Mouse (Mus musculus): ENCODE results near the gene Rnf17.

The Rnf17 gene

DNA sequence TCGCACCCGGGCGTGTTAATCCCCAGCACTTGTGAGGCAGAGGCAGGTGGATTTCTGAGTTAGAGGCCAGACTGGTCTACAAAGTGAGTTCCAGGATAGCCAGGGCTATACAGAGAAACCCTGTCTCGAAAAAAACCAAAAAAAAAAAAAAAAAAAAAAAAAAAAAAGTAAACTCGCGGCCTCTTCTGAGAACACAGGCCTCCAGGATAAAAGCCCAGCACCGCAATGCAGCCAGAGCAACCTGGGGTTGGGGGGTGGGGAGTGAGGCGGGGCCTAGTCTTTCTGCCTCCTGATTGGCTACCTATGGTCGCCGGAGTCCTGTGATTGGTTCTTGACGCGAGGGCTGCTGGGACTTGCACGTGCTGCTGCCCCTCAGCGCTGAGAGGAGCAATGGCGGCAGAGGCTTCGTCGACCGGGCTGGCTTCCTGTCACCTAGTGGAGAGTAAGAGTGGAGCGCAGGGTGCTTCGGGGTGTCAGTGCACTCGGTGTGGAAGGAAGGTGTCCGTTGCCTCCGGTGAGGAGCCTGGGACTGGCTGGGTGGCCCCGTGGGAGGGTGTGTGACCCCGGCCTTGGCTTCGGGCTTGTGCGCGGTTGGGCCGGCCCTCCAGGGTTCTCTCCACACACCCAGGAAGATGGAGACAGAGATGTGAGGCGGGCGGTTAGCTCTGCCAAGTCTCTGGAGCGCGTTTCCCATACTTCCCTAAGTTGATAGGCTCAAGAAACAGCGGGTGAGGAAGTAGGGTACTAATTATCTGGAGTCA lies at the start of gene Rnf17:
TSS of gene Rnf17 (plus strand) at position 271 of the 761 bp plus-strand sequence.
- no peak for DNase-seq

GRCm38 (mm10) chr14:56354803-56355202 lies 47.6 kb upstream of the Rnf17 start:
- no peak for DNase-seq

DNA sequence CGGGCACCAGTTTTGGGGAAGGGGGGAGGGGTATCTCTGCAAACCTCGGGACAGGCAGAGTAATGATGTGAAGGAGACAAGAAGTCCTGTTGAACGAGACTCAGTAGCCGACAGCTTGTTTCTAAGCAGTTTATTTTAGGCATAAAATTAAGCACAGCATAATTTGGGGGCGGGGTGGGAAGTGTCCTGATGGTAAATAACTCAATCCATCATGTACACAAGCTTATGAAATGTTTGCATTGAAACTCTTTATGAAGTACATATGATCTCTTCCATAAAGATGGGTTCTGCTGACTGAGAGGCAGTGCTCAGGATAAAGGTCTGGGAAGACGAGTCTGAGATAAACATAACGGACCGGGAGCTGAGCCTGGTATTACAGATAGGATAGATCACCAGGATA lies 47.0 kb upstream of the Rnf17 start:
- DNase-seq = no peak

GRCm38 (mm10) chr14:56356196-56356595 lies 46.2 kb upstream of the Rnf17 start:
- DNase-seq = no peak

- no peak for DNase-seq
Measured at GRCm38 (mm10) chr14:56358422-56358821, 44.0 kb upstream of the Rnf17 start.

- DNase-seq = no peak
Measured at GRCm38 (mm10) chr14:56359131-56359530, 43.2 kb upstream of the Rnf17 start.

DNA sequence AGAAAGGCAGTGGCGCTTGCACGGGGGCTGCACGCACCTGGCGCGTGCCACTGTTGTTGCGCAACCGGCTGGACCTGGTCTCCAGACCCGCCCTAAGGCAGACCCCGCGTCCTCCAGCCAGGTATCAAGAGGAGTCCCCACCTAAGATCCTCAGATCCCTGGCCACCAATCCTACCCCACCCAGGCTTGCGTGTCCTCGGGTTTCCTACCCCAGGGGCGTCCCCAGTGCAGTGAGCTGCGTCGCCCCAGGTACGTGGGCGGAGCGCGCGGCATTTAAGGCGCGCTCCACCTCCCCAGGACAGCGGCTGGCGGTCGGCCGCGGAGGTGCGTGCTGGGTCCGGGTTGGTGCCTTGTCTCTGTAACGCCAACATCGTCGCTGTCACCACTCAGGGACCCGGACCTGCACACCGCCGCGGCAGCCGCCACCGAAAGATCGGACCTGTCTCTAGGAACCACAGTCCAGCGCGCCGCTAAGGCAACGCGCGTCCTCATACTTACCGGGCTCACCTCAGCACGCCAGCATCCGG lies 37.6 kb upstream of the Rnf17 start, which contains the start of gene Atp12a:
TSS of gene Atp12a (plus strand) at position 358 of the 527 bp plus-strand sequence.
- DNase-seq = no peak

DNA sequence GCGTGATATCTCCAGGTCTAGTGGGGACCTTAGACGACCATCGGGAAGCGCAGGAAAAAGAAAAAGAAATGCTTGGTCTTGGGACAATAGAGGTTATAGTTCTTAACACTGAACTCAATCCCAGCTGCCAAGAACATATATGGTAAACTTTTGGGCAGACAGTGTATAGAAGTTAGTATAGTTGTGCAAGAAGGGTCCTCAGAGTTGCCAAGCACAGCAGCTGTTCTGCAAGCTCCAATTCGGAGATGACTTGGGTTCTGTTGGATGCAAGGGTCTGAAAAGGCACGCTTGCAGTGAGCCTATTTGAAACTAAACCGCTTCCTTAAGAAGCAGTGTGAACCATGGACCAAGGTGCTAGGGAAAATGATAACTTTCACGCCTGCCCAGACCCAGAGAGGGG lies 37.1 kb upstream of the Rnf17 start:
- no peak for DNase-seq

GRCm38 (mm10) chr14:56366712-56367111 lies 35.7 kb upstream of the Rnf17 start:
- DNase-seq = no peak

GRCm38 (mm10) chr14:56368834-56369233 lies 33.5 kb upstream of the Rnf17 start:
- DNase-seq = no peak

GRCm38 (mm10) chr14:56375731-56376130 lies 26.6 kb upstream of the Rnf17 start:
- peak; percentile 30 to 48 for DNase-seq

- DNase-seq = no peak
Measured at GRCm38 (mm10) chr14:56377745-56378144, 24.6 kb upstream of the Rnf17 start.

DNA sequence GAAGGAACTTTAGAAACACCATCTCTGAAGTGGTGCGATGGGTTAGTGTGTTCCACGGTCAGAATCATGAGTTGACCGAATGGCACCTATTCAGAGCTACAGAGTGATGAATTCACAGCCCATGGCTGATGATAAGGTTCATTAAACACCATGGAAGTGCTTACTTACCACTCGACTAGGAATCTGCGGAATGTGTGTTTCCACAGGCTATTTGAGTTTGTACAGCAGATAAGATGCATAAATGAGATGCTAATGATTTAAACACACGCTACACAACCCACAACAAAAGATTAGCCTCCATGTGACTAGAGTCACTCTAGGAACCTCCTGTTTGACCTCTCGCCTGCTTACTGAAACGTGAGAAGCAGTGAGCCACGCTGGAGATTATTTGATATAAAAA lies 23.0 kb upstream of the Rnf17 start:
- no peak for DNase-seq

DNA sequence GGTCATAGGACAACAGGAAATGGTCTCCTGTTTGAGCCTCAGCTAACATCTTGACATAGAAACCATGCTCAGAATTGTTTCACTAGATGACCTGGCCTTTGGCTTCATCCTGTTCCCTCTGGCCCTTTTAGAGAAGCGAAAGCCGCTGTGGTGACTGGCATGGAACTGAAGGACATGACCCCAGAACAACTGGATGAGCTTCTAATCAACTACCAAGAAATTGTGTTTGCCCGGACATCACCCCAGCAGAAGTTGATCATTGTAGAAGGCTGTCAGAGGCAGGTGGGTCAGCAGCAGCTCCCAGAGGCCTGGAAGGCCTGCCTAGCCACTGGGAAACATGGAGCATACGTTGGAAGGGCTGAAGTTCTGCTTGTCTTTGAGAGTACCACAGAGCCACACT lies 20.0 kb upstream of the Rnf17 start:
- no peak for DNase-seq

- DNase-seq = no peak
Measured at GRCm38 (mm10) chr14:56390247-56390646, 12.1 kb upstream of the Rnf17 start.

DNA sequence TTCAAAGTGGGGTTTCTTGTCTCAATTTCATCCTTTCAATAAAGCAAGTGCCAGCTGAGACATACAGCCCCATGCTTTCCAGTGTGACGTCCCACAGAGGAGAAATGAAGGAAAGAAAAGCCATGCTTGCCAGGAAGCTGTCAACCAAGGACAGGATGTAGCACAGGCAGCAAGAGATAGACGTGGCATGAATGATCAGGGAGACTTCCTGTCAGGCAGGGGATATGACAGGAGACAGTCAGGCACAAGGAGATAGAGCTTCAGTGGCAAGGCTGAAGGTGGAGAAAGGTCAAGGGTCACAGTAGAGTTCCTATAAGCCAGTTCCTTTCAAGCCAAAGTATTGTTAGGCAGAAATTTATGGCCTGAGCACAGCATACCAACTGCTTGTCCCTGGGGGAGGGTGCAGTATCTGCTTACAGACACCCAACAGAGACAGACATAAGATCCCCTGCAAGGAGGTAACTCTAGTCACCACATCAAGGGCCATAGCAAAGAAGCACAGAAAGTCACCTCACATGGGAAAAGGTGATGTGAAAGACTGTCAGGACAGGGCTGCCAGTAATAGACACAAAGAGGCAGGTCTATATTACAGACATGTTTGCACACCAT lies 8.6 kb upstream of the Rnf17 start:
- DNase-seq = no peak

- no peak for DNase-seq
Measured at GRCm38 (mm10) chr14:56398001-56398400, 4.4 kb upstream of the Rnf17 start.

DNA sequence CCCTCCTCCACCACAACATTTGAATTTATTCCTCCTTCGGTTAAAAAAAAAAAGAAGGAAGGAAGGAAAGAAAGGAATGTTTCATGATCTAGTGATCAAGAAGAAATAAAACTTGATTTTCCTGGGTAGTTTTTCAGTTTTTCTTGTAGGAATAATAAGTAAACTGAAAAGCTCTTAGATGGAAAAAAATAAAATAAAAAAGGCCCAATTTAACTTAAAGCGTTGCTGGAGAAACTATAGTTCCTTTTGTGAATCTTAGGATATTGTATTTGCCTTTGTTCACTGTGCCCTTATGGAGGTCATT lies 643 bp downstream of the Rnf17 start:
- DNase-seq = no peak

DNA sequence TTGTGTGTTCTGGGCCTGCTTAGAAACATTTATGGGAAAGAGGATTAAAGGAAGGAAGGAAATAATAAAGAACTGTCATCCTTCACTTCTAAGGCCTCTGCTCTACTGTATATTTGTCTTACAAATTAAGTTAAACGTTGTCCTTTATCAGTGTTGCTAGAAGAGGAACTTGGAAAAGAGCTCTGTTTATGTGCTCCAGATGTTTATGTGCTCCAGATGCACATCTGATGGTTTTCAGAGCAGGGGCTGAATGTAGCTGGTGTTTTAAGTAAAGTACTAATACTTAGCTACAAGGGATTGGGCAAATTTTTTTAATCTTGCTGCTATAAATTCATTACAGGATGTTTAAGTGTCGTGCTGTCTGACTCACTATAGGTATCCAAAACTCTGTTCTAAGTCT lies 59.7 kb downstream of the Rnf17 start:
- no peak for DNase-seq

- DNase-seq = no peak
Measured at GRCm38 (mm10) chr14:56462729-56463128, 60.3 kb downstream of the Rnf17 start.

DNA sequence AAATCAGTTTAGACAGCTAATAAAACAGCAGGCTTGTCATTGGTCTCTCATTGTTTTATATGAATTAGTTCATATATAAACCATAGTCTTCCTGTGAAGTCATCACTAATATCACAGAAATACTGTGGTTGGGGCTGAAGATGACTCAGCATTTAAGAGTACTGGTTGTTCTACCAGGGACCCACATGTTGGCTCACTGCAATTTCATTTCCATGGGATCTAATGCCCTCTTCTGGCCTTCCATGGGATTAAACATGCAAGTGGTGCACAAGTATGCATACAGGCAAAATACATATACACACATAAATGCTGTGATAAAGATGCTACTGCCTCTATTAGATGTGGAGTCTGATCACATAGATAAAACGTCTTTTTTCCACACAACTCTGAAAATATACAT lies 65.8 kb downstream of the Rnf17 start:
- no peak for DNase-seq

GRCm38 (mm10) chr14:56489806-56490205 lies 87.4 kb downstream of the Rnf17 start:
- no peak for DNase-seq

DNA sequence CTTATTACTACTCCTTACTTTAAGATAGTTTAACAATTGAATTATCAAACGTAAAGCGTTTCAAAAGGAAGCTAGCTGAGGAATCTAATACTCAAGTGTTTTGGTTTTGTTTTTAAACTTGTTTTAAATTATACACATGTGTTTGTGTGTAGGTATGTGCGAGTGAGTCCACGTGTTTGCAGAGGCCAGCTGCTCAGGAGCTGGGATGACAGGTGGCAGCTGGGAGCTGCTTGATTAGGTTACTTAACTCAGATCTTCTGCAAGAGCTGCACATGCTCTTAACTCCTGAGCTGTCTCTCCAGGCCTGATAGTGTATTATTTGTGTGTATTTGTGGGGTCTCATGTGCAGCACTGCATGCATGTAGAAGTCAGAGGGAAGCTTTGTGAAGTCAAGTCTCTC lies 100.0 kb downstream of the Rnf17 start:
- DNase-seq = no peak

GRCm38 (mm10) chr14:56506743-56507142 lies 104.4 kb downstream of the Rnf17 start:
- DNase-seq = no peak

DNA sequence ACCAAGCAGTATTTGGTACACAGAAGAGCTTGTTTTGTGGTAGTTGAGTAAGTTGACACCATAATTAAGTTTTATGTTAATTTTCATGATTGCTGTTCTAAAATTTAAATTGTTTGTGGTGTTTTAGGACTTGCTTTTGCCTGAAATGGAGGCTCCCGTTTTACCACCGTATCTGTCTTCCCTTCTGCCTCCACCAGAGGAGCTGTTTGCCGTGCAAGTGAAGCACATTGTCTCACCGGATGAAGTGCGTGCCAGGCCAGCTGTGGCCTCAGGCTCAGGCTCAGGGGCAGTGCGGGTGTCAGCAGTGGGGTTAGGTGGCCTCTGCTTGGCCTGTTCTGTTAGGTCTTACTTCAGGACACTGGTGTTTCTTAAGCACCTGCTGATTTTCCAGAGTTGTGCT lies 109.7 kb downstream of the Rnf17 start:
- no peak for DNase-seq

Data from thymus, adult 18-20 months (tissue).